Mouse (Mus musculus) cerebellum, postnatal 4 days (tissue): ENCODE data around the gene Grsf1.

Experiments used
- DNase-seq, 2 experiments: peaks; one replicate each; pipeline ENCODE4 v3.0.0; 2022; ENCODE audit warnings: low spot score in 2 of 2, mixed read lengths in 1 of 2

The Grsf1 gene

DNA sequence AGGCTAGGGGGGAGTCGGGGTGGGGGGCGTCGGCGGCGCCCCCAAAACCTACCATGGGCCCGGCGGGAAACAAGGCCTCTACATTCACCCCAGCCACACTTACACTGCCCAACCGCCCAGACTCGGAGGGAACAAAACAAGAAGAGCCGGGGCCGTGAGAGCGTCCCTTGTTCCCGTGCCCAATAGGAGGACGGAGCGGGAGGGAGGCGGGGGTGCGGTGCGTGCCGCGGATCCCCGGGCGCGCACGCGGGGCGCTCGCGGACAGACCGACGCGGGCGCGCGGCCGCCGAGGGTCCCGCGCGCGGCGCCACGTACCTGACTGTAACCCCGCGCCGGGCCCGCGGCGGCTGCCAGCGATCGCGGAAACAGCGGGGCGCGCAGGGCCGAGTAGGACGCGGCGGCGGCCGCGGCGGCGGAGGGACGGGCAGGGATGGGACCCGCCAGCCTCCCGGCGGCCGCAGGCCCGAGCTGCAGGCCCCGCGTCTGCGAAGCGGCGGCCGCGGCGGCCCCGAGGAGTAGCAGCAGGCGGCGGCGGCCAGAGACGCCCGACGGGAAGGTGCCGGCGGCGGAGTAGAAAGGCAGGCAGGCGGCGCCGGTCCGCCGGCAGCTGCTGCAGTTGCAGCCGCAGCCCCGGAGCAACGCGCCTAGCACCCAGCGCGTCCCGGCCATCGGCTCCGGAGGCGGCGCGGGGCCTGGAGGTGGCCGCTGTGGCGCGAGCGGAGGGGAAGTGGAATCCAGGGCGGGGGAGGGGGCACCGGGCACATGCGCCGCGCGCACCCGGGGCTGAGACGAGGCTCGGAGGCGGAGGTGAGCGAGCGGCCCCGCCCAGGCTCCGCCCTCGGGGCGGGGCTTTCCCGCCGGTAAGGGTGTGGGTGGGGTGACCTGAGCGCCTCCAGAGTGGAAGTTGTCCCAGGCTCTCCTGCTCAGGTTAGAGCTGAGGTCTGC lies at the start of gene Grsf1:
Gene Grsf1, minus strand, starts transcription at position 729 of the 945 bp plus-strand sequence.
- peak; percentile 84 to 90 for DNase-seq

DNA sequence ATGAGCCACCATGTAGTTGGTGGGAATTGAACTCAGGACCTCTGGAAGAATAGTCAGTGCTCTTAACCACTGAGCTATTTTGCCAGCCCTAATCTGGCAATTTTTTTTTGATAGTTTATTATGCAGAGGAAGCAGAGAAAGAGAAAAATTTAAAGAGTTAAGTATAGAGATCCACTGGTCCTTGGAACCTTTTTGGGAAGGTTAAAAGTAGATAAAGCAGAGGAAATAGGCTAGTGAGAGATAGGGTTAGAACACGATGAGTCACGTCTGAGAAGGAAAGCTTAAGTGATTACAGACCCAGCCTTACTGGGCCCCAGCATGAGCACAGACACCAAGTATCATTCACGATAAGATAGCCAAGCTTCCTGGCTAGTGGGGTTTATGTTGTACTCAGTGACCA lies 48.1 kb upstream of the Grsf1 start:
- DNase-seq: no peak

GRCm38 (mm10) chr5:88722213-88722600 lies 46.2 kb upstream of the Grsf1 start:
- DNase-seq: peak in 1 of 2 experiments; percentile 44

- peak in 1 of 2 experiments; percentile 20 for DNase-seq
These were observed 45.7 kb upstream of the Grsf1 start for GRCm38 (mm10) chr5:88721565-88722212.

DNA sequence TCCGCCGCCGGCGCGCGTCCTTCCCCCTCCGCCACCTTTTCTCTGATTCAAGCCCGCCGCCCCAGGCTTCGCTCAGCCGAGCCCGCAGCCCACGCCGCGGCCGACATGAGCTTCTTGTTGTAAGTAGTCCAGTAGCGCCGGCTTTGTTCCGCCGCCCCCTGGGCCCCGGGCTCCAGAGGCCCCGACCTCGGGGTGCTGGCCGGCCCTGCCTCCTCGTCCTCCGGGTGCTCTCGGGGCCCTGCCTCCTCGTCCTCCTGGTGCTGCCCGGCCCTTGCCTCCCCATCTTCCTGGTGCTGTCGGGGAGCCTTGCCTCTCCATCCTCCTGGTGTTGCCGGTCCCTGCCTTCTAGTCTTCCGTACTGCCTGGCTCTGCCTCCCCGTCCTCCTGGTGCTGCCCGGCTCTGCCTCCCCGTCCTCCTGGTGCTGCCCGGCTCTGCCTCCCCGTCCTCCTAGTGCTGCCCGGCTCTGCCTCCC lies 45.1 kb upstream of the Grsf1 start:
- no peak for DNase-seq

- peak; percentile 93 to 98 for DNase-seq
These were observed 44.4 kb upstream of the Grsf1 start, which contains the start of gene Mob1b for GRCm38 (mm10) chr5:88720116-88721002. Mob1b (plus strand) TSS chr5:88720855.

GRCm38 (mm10) chr5:88716983-88717382 lies 41.0 kb upstream of the Grsf1 start:
- no peak for DNase-seq

GRCm38 (mm10) chr5:88712328-88712727 lies 36.4 kb upstream of the Grsf1 start:
- no peak for DNase-seq

DNA sequence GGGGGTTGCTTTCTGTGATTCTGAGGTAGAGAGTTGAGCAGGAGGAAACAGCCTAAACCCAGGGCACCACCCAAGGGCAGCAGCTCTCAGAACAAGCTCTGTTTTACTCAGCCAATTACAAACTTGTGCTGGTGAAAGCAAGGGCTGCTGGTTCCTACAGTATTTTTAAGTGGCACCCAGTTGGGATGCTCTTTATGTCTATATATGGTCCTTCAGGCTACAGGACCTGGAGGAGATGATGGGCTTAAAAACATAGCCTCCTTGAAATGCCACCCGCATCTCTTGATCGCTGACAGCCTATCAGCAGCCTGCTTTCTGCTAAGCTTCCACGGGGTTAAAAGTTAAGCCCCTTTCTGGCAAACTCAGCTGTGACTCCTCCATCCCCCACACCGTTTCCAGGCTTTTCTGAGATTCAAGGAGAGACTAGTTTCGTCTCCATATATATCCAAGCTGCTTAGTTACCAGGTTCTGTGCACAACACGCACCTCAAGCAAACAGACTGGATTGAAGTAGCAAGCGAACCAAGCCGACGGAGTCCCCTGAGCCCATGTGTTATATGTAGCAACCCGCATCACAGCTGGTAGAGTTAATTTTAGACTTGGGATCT lies 35.8 kb upstream of the Grsf1 start:
- no peak for DNase-seq

DNA sequence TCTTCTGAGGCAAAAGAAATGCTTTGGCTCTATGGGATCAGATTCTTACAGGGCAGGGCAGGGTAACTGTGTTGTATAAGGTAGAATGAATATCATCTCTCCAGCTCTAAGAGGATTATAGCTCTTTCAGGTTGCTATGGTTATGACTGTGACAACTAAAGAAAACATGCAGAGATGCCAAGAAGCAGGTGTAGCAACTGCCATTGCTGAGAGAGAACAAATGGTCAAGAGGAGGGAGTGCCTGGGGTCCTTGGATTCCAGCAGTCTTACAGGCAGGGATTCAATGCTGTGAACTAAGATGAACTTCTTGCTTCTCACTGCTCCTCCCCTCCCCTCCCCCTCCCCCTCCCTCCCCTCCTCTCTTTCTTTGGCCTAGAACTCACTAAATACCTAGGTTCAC lies 35.2 kb upstream of the Grsf1 start:
- no peak for DNase-seq

DNA sequence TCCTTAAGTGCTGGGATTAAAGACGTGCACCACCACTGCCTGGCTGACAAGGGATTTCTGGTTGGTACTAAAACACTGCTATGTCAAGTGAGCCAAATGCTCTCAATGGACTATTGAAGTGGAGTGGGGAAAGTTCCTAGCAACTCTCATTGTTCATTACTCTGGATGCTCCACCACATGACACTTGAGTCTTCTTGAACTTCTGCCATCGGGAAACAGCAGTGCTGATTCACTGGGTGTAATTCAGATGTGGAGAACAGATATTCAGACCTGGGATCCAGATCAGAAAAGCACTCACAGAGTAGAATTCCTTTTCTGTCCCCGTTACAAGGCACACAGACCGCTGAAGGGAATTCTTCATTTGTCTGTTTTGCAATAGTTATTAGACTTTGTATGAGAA lies 27.6 kb upstream of the Grsf1 start:
- DNase-seq: no peak

- no peak for DNase-seq
These were observed 26.1 kb upstream of the Grsf1 start for GRCm38 (mm10) chr5:88702041-88702440.

DNA sequence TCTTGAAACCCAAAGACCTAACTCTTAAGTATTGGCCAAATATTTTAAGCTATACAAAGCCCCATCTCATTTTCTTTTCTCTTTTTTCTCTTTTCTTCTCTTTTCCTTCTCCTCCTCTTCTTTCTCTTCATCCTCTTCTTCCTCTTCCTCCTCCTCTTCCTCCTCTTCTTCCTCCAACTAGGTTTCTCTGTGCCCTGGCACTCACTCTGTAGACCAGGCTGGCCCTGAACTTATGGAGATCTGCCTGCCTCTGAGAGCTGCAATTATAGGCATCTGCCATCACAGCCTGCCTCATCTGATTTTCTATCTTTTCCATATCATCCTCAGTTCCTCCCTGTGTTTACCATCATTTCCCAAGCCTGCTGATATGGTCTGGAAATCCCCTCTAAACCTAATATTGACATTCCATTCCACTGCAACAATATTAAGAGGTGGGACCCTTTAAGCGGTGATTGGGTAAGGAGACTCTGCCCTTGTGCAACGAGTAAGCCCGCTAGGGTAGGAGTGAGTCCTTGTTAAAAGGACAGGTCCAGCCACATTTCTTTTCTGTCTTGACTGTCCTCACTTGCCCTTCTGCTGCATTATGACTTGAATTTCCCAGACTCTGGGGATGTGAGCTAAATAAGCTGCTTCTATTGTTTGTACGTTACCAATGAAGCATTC lies 23.4 kb upstream of the Grsf1 start:
- no peak for DNase-seq

GRCm38 (mm10) chr5:88697291-88697690 lies 21.3 kb upstream of the Grsf1 start:
- DNase-seq: no peak

GRCm38 (mm10) chr5:88693057-88693456 lies 17.1 kb upstream of the Grsf1 start:
- no peak for DNase-seq

GRCm38 (mm10) chr5:88692586-88692985 lies 16.6 kb upstream of the Grsf1 start:
- DNase-seq: no peak

- DNase-seq: no peak
These were observed 15.6 kb upstream of the Grsf1 start for GRCm38 (mm10) chr5:88691506-88692095.

GRCm38 (mm10) chr5:88690681-88691505 lies 14.9 kb upstream of the Grsf1 start:
- DNase-seq: no peak

- DNase-seq: no peak
These were observed 13.4 kb upstream of the Grsf1 start for GRCm38 (mm10) chr5:88689279-88689938.
